Mouse (Mus musculus) midbrain, embryonic 12.5 days (tissue): Measurements from ENCODE around the gene Vmn1r209. TPM values are rescaled to one million over a fixed set of nuclear protein-coding genes. Genes with fewer than 3 reads are reported as not detected.
"Not testable (repeated sequence)": the region's sequence is repeated elsewhere in the genome, so short reads cannot be mapped to it uniquely, and the experiment has no call there.

Experiments used
- ATAC-seq: fragments of 200-750 bp; cut with Nextera tagmentation; 2 replicates; pipeline ENCODE4 v1.8.0; 2017; ENCODE audit warnings: low read depth, moderate TSS enrichment, moderate library complexity; ENCODE audit not compliant: low FRiP score
- H3K27ac ChIP-seq: fragments of 300-500 bp; sonication (generic); replicated peaks from 2 replicates; pipeline ENCODE4 v1.5.1; 2016; ENCODE audit warnings: mild to moderate bottlenecking
- H3K27me3 ChIP-seq: fragments of 300-500 bp; sonication (generic); 2 replicates; pipeline ENCODE4 v1.6.1; 2016; ENCODE audit warnings: mild to moderate bottlenecking
- H3K36me3 ChIP-seq: fragments of 300-500 bp; sonication (generic); 2 replicates; pipeline ENCODE4 v1.6.1; 2016
- H3K4me1 ChIP-seq: fragments of 300-500 bp; sonication (generic); 2 replicates; pipeline ENCODE4 v1.6.1; 2016
- H3K4me2 ChIP-seq: fragments of 300-500 bp; sonication (generic); replicated peaks from 2 replicates; pipeline ENCODE4 v1.6.1; 2016; ENCODE audit warnings: mild to moderate bottlenecking, moderate library complexity
- H3K4me3 ChIP-seq: fragments of 300-500 bp; sonication (generic); 2 replicates; pipeline ENCODE4 v1.5.1; 2016; ENCODE audit warnings: mild to moderate bottlenecking
- H3K9ac ChIP-seq: fragments of 300-500 bp; sonication (generic); replicated peaks from 2 replicates; pipeline ENCODE4 v1.6.1; 2016; ENCODE audit warnings: mild to moderate bottlenecking, moderate library complexity
- H3K9me3 ChIP-seq: fragments of 300-500 bp; sonication (generic); 2 replicates; pipeline ENCODE4 v1.6.1; 2016; ENCODE audit warnings: mild to moderate bottlenecking
- WGBS: fragments of 180-500 bp; shearing (Covaris S2); methylation state at CpG from one replicate; pipeline ENCODE4 v1.1.7; 2016; 5-methylcytosine and 5-hydroxymethylcytosine counted together
- polyA plus RNA-seq: library from polyadenylated mRNA; unstranded; fragments of >200 nt; fragmentation: Nextera tagmentation; extraction: Ambion mirVana; gene quantifications from 2 replicates; pipeline ENCODE4 v1.2.1, GENCODE M21; 2016

The Vmn1r209 gene
- polyA plus RNA-seq: not detected in 2 replicates

DNA sequence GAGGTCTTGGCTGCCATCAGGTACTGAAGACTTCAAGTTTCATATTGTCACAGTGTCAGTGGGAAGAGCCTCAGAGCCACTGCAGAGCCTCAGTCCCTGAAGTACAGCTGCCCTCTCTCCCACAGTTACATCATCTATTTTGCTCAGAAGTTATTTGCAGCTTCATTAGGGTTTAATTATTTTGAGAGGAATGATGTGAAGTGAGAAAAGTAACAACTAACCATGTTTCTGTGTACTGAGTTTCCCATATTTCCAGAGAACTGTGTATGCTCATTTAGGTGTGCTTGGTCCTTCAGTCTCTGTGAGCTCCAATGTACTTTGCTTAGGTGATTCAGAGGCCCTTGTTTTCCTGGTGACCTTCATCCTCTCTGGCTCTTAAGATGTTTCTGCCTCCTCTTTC, at the start of gene Vmn1r209:
TSS of gene Vmn1r209 (minus strand) at position 101 of the 400 bp plus-strand sequence.
- H3K27ac ChIP-seq, H3K36me3 ChIP-seq, H3K4me3 ChIP-seq, H3K4me2 ChIP-seq, H3K4me1 ChIP-seq, H3K9me3 ChIP-seq, ATAC-seq, H3K9ac ChIP-seq, H3K27me3 ChIP-seq: not testable (repeated sequence)

DNA sequence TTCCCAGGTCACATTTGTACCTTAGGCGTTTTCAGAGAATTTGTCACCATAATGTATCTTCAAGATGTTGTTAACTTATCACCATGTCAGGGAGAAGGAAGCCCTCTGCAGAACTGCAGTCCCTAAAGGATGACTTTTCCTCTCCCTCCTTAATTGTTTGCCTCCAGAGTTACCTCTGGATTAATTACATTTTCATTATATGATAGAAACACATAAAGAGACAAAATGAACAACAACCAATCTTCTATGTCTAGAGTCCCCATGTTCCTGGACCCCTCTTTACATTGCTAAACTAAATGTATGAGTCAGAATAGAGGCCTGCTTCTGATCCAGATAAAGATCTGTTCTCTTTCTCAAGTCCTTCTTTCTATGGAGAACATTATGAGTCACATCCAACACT, 48.0 kb upstream of the Vmn1r209 start, which contains the start of gene Vmn1r211:
TSS of gene Vmn1r211 (minus strand) at position 101 of the 400 bp plus-strand sequence.
- no peaks in the 10 kb centered on the region for H3K36me3 ChIP-seq
- no peaks in the 10 kb centered on the region for H3K9me3 ChIP-seq
- ATAC-seq: no peak
- no peak within 1 kb of the TSS for H3K4me3 ChIP-seq
- no peak within 1 kb of the TSS for H3K9ac ChIP-seq
- WGBS: 79% methylated on average over 1 of the region's 1 CpGs
- H3K27me3 ChIP-seq: no peaks in the 10 kb centered on the region
- H3K27ac ChIP-seq: no peak within 1 kb of the TSS
- H3K4me2 ChIP-seq: no peak within 1 kb of the TSS
- no peaks in the 10 kb centered on the region for H3K4me1 ChIP-seq

DNA sequence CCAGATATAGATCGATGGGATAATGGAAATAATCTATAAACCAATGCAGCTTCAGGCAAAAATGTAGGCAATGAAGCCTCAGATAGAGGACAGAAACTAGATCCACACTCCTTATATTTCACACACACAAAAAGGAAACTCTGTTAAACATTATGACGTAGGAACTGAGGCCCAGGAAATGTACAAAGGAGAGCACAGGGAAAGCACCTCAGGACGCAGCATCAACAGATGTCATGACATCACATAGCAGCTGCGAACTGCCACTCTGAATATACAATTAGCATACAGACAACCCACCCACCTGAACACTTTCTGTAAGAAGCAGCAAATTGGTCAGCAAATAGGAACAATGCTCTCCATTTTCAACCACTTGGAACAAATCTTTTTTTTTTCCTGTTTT, 45.3 kb upstream of the Vmn1r209 start:
- H3K4me3 ChIP-seq: no peak overlapping the region
- 79% methylated on average over 4 of the region's 4 CpGs for WGBS
- H3K4me1 ChIP-seq: no peaks in the 10 kb centered on the region
- no peaks in the 10 kb centered on the region for H3K27me3 ChIP-seq
- H3K9me3 ChIP-seq: no peaks in the 10 kb centered on the region
- H3K36me3 ChIP-seq: no peaks in the 10 kb centered on the region
- no peak overlapping the region for H3K4me2 ChIP-seq
- no peak for ATAC-seq
- no peak overlapping the region for H3K9ac ChIP-seq
- H3K27ac ChIP-seq: no peak overlapping the region

DNA sequence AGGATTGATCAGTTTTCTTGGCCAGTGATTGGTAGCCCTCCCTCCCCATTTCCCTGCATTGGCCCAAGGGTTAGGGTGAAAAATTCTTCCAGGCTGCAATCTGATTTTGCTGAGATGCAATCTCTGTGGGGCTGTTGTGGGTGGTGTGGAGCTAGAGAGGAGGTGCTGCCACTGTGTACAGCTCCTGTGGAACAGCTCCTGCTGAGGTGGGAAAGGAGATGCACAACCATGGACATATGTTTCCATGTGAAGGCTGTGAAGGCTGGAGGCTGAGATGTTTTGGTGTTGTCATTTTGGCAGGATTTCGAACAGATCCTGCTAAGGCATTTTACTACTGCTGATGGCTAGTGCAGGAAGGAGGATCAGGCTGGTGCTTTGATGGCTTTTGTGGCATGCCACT, 37.3 kb upstream of the Vmn1r209 start:
- WGBS: 78% methylated on average over 1 of the region's 1 CpGs
- H3K27me3 ChIP-seq: no peaks in the 10 kb centered on the region

DNA sequence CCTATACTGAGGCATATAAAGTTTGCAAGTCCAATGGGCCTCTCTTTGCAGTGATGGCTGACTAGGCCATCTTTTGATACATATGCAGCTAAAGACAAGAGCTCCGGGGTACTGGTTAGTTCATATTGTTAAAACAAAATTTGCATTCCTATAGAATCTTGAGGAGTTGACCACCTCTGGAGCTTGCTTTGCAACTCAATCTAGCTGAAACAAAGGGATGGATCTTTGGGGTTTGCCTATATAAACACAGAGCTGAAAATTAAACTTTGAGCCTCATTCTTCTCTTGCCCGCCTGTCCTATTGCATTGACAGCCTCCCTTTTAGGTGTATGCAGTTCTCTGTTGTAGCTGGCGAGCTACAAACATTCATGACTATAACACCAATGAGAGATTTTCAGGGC, 34.8 kb upstream of the Vmn1r209 start:
- not testable (repeated sequence) for H3K27ac ChIP-seq, H3K4me1 ChIP-seq, H3K9me3 ChIP-seq, H3K9ac ChIP-seq, H3K36me3 ChIP-seq, H3K4me3 ChIP-seq, H3K4me2 ChIP-seq, H3K27me3 ChIP-seq, ATAC-seq
- 42% methylated on average over 3 of the region's 3 CpGs for WGBS

More for the DNA sequence above, 37.3 kb upstream of the Vmn1r209 start:
- Histone ChIP-seq H3K4me1 (no peaks in the 10 kb centered on the region), H3K36me3 (no peaks in the 10 kb centered on the region), H3K27ac (no peak overlapping the region), H3K9me3 (no peaks in the 10 kb centered on the region), H3K4me2 (no peak overlapping the region), H3K4me3 (no peak overlapping the region), H3K9ac (no peak overlapping the region)
- no peak for ATAC-seq

DNA sequence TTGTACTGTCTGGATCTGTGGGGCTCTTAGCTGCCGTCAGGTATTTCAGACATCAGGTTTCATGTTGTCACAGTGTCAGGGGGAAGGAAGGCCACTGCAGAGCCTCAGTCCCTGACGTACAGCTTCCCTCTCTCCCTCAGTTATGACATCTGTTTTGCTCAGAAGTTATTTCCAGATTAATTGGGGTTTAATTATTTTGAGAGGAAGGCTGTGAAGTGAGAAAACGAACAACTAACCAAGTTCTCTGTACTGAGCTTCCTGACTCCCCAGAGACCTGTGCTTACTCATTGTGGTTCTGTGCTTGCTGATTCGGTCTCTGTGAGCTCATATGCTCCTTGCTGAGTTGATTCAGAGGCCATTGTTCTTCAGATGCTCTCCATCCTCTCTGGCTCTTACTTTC, 21.8 kb upstream of the Vmn1r209 start, which contains the start of gene Vmn1r210:
TSS of gene Vmn1r210 (minus strand) at position 101 of the 400 bp plus-strand sequence.
- Histone ChIP-seq H3K9me3 (no peaks in the 10 kb centered on the region), H3K9ac (no peak within 1 kb of the TSS), H3K4me3 (no peak within 1 kb of the TSS), H3K4me1 (no peaks in the 10 kb centered on the region), H3K27ac (no peak within 1 kb of the TSS), H3K36me3 (no peaks in the 10 kb centered on the region), H3K27me3 (no peaks in the 10 kb centered on the region), H3K4me2 (no peak within 1 kb of the TSS)
- WGBS: 70% methylated on average over 4 of the region's 4 CpGs
- no peak for ATAC-seq

DNA sequence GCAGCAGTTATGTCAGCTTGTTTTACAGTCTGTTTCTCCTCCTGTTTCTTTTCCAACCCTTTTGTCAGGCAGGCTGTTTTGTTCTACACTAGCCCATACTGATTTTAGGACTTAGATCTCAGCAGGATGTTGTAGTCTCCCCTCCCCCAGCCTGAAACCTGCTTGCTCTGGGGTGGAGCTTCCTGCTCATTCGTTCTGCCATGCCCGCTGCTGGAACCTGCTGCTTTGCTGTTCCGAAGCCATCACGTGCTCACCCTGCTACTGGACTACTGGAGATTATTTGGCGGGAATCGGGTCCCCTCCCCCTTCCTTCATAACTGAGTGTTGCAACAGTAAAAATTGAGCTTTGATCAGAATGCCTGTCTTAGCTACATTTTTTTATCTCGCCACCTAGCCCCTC, 19.9 kb upstream of the Vmn1r209 start:
- H3K27ac ChIP-seq, ATAC-seq, H3K4me1 ChIP-seq, H3K4me3 ChIP-seq, H3K9me3 ChIP-seq, H3K9ac ChIP-seq, H3K4me2 ChIP-seq, H3K36me3 ChIP-seq, H3K27me3 ChIP-seq: not testable (repeated sequence)
- WGBS: 44% methylated on average over 7 of the region's 7 CpGs

DNA sequence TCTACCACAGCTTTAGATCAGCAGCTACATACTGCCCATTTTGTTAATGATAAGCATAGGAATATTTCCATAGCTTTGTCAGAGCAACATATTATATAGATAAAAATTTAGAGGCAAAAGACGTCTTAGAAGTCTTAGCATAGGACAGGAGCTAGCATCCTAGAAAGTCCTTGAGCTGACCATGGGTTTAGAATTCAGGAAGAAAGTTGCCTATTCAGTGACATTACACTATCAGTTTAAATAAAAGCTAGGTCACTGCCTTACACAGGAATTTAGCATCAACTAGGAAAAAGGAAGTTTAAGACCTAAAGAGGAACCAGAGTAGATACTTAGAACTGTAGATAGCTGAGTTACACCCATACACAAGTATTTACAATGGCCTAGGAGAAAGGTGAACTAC, 12.1 kb upstream of the Vmn1r209 start:
- WGBS: 84% methylated on average over 1 of the region's 1 CpGs
- H3K27ac ChIP-seq, H3K4me1 ChIP-seq, H3K4me2 ChIP-seq, H3K27me3 ChIP-seq, H3K9ac ChIP-seq, H3K4me3 ChIP-seq, ATAC-seq, H3K36me3 ChIP-seq, H3K9me3 ChIP-seq: not testable (repeated sequence)

DNA sequence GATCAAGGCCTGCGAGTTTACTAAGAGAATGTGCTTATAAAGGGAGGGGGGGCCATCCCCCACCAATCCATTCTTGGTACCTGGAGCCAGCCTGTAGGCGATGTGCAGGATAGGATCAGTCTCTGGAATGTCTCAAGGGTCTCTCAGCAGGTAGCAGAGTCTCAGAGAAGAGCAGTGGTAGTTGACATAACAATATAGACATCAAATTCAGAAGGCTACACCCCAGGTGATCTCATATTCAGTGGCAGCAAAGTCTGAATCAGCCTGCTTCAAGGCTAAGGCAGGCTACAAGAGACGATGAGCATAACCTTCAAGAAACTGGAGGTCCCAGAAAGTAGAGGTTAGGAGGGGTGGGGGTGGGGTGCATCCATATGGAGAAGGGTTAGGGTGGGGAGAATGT, 21.4 kb downstream of the Vmn1r209 start:
- H3K4me2 ChIP-seq, H3K36me3 ChIP-seq, H3K27me3 ChIP-seq, H3K4me3 ChIP-seq, H3K9me3 ChIP-seq, H3K4me1 ChIP-seq, H3K27ac ChIP-seq, H3K9ac ChIP-seq, ATAC-seq: not testable (repeated sequence)
- 78% methylated on average over 3 of the region's 3 CpGs for WGBS

DNA sequence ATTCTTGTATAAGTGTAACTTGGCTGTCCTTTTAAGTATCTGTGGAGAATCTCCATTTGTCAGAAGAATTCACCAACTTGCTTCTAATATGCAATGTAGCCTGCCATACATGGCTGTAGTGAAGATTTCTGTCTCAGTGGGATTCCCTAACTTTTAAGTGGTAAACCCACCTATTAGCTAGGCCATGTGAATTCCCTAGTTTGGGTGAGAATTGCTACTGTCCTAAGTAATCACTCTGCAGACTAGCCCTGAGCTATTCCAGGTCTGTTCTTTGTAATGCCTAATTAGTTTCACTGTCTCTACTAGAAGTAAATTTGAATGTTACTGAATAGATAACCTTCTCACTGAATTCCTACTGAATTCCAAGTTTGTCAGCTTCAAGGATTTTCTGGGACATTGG, 25.3 kb downstream of the Vmn1r209 start:
- not testable (repeated sequence) for H3K4me2 ChIP-seq, H3K36me3 ChIP-seq, H3K4me1 ChIP-seq, H3K9ac ChIP-seq, H3K27me3 ChIP-seq, ATAC-seq, H3K4me3 ChIP-seq, H3K27ac ChIP-seq, H3K9me3 ChIP-seq

DNA sequence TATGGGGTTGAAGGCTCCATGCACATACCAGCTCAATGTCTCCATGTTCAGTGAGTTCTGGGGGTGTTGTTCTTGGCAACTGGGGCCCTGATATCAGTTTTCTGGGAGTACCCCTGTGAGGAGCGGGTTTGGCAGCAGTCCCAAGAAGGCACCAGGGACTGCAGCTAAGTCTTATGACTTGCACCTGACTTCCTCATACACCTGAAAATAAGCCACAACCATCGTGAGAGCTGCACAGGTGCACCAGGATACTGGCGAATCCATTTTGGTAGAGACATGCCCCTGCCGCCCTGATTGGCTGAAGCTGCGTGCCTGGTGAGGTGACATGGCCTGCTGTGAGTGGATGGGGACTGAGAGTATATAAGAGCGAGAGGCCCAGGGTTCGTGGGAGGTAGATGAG, 32.2 kb downstream of the Vmn1r209 start, which contains the start of gene Vmn1r208:
TSS of gene Vmn1r208 (minus strand) at position 101 of the 400 bp plus-strand sequence.
- no CpG with 5 or more reads among the region's 7 CpGs for WGBS
- not testable (repeated sequence) for H3K27ac ChIP-seq, H3K27me3 ChIP-seq, H3K4me2 ChIP-seq, H3K9ac ChIP-seq, H3K9me3 ChIP-seq, ATAC-seq, H3K4me1 ChIP-seq, H3K4me3 ChIP-seq, H3K36me3 ChIP-seq

DNA sequence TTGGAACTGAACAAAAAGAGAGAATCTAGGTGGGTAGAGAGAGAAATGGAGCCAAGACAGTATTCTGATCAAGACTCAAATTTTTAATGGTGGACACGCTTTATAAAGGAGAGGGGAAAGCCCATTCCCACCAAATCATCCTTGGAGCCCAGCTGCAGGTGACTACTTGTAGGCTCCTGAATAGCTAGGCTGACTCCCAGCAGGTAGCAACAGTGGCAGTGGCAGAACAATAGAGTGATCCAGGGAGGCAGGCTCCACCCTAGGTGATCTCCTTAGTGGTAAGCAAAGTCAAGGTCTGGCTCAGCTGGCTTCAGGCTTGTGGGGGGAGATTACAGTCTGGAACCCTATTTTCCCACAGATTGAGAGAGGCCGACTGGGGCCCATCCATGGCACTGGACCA, 37.9 kb downstream of the Vmn1r209 start:
- not testable (repeated sequence) for H3K4me2 ChIP-seq, H3K4me1 ChIP-seq, H3K27me3 ChIP-seq, H3K9ac ChIP-seq, H3K27ac ChIP-seq, H3K36me3 ChIP-seq, H3K4me3 ChIP-seq, ATAC-seq, H3K9me3 ChIP-seq
- WGBS: 84% methylated on average over 2 of the region's 2 CpGs
